Mouse (Mus musculus): Measurements from ENCODE around the gene Bmi1.

Bmi1 gene

DNA sequence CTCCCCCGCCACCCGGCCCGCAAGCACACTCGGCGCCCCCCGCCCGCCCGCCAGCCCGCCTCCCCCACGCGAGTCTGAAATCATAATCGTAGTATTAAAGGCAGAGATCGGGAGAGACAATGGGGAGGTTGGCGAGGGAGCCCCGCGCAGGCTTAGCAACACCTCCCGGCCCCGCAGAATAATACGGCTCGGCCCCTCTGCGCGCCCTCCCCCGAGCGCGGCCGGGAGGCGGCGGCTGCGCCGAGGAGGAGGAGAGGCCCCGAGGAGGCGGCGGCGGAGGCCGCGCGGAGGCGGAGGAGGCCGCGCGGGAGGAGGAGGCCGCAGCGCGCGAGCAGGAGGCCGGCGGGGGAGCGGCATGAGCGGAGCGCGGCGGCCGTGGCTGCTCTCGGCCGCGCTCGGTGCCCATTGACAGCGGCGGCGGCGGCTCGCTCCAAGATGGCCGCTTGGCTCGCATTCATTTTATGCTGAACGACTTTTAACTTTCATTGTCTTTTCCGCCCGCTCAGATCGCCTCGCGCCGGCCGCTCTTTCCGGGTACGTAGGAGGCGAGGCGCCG, at the start of gene Bmi1:
Gene Bmi1, plus strand, starts transcription at position 83 of the 556 bp plus-strand sequence.
- DNase-seq (ENCODE audit: low read depth, low spot score), result no peak

DNA sequence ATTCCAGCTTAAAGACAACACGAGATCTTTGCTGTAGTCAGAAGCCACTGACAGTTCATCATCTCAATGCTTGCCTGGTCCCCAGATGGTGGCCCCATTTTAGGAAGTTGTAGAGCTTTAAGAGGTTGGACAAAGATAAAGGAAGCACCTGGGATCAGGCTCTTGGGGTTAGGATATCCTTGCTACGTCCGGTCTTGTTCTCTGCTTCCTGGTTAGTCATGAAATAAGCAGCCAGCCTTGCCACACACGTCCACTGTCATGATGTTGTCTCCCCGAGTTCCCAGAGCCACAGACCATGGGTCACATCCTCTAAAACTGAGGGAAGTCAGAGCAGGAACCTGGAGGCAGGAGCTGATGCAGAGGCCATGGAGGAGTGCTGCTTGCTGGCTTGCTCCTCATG, 46.3 kb upstream of the Bmi1 start:
- DNase-seq (ENCODE audit: low read depth, low spot score), result no peak

DNA sequence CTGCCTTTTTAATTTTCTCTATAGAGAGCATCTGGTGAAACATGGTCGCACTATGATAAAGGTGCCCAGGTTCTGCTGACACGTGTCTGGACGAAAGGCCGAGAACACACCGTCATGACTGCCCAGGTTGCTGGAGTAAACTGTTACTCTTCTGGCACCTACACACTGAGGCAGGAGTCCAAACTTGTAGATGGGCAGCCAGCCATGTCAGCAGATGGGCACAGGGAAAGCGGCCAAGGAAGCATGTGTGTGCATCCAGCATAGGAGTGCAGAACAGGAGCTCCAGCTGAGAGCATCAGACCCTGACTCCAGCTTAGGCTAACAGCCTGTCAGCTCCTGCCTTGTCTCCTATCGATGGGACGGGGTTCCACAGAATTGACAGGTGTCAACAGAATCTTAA, 41.8 kb upstream of the Bmi1 start:
- no peak for DNase-seq (ENCODE audit: low read depth, low spot score)

DNA sequence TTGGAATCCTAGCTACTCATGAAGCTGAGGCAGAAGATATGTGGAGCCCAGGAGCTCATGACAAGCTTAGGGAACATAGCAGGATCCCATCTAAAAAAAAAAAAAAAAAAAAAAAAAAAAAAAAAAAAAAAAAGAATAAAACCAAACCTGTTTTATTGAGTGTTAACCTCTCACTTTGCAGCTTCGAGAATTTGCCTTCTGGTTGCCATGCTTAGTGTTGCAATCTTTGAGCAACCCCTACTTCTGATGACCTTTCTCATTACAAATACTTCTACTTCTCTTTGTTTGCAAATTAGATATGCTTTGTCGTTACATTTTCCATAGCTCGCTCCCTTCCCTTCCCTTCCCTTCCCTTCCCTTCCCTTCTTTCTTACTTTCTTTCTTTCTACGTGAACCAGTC, 28.3 kb upstream of the Bmi1 start:
- no peak for DNase-seq (ENCODE audit: low read depth, low spot score)

DNA sequence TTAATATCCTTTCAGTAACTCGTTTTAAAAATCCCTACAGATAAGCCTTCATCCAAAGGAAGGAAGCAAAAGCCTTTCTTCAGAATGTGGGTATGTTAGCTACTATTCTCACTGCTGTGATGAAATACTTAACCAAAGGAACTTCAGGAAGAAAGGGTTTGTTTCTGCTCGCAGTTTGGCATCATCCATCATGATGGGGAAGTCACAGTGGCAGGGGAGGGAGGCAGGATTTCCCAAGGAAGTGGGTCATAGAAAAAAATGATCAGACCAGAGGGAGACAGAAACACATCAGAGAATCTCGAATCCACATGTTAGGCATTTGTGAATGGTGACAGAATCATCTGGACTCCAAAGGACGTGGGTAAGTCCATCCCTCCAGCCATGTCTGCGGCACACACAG, 22.0 kb upstream of the Bmi1 start:
- no peak for DNase-seq (ENCODE audit: low read depth, low spot score)

DNA sequence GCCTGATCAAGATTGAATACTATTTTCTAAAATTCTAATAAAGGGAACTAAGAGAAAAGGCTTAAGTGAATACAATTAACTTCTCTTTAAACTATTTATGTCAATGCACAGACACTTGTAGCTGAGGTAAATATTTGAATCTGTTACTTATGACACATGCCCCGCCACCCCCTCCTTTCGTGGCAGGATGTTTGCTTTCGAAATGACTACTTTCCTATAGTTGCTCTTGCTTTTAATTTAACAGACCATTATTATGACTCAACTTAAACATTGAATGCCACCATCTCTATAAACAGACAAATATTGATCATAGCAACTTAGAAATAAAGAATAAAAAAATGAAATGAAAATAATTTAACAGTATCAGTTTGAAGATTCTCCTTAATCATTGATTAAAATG, 12.8 kb upstream of the Bmi1 start:
- no peak for DNase-seq (ENCODE audit: low read depth, low spot score)

DNA sequence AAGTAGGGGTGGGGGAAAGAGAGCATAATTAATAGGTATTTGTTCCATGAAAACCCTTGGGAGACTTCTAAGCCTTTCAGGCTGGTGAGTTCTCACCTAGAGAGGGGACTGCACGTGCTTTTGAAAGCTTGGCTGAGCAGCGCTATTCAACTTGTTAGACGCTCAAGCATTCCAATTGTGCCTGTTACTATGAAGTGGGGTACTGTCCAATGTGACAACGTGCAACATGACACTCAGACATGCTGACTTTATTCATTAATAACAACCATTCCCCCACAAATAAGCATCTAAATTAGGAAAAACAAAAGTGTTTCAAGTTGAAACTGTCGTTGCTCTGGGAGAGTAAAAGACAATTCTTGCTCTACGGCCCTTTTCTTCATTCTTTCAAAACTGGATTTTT, 5.8 kb upstream of the Bmi1 start:
- no peak for DNase-seq (ENCODE audit: low read depth, low spot score)

DNA sequence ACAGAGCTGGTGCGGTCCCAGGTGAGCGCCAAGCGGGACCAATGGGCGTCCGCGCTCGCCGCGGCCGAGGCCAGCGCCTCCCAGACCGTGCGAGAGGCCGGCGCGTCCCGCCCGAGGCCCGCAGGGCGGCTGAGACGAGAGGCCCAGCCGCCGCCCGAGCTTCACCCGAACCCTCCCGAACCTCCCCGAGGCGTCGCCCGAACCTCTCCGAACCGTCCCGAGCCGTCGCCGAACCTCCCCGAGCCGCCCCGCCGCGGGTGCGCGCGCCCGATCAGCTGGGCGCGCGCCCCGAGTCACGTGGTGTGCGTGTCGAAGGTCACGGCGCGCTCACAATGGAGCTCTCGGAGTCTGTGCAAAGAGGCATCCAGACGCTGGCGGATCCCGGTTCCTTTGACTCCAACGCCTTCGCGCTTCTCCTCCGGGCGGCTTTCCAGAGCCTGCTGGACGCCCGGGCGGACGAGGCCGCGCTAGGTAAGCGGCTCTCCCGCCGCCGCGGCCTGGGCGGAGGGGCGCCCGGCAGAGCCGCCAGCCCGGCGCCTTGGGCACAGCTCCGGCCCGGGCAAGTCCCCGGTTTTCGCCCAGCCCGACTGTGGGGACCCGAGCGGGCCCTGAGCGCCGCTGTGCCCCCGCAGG, 4.6 kb upstream of the Bmi1 start, which contains the start of gene Commd3:
Gene Commd3, plus strand, starts transcription at position 252 of the 633 bp plus-strand sequence.
- DNase-seq (ENCODE audit: low read depth, low spot score), result peak; percentile 89

DNA sequence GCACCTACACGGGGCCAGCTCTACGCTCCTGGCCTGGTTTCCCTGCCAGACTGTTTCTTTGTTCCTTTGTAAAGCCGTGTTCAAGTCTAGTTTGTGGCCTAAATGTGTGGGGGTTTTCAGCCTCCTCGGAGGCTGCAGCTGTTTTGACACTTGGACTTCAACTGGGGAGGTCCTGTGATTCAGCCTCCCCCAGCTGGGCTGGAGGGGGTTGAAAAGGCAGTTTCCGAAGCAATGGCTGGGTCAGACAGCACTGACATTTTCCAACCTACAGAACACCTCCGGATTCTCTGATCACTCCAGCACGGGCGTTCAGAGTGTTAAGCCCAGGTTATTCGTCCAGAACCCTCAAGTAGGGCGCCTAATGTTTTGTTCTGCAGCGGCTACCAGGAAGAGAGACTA, 4.1 kb upstream of the Bmi1 start:
- DNase-seq (ENCODE audit: low read depth, low spot score), result peak; percentile 62

DNA sequence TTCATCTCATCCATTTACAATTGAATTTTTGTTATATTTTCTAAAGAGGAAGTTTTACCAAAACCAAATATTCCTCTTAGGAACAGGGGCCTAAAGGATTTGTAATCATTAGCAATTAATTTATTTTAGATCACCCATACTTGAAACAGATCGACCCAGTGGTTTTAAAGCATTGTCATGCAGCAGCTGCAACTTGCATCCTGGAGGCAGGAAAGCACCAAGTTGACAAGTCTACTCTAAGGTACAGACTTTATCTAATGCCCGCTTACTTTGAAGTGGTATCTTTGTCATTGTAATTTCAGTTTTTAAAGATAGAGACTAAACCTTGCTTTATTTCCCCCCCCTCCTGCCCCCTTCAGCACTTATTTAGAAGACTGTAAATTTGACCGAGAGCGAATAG, 3.1 kb upstream of the Bmi1 start:
- DNase-seq (ENCODE audit: low read depth, low spot score), result no peak

DNA sequence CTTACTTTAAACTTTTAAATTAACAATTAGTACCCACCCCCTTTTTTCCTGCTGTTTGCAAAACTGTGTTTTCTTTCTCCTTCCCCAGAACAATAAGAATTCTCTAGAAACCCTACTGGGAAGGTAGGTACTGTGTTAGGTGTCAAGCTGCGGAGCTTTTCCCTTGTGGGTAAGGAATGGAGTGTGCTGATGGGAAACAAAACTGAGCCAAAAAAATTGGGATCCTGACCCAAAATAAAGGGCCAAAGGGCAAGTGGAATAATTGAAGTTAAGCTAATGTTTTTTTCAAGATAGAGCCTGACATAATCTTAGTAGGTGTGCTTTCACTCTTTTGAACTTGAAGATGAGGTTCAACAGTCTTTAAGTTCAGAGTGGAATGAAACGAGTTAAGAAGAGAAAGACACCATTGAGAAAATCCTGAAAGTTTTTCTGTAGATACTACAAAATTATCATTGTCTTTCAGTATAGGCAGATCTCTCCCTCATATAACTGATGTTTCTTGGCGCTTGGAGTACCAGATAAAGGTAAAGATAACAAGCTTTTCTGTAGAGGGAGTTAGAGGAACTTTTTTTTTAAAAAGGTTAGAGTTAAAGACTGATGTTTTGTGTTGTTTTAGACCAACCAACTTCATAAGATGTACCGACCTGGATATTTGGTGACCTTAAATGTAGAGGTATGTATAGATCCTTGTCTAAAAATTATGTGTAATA, 2.5 kb upstream of the Bmi1 start:
- no peak for DNase-seq (ENCODE audit: low read depth, low spot score)

DNA sequence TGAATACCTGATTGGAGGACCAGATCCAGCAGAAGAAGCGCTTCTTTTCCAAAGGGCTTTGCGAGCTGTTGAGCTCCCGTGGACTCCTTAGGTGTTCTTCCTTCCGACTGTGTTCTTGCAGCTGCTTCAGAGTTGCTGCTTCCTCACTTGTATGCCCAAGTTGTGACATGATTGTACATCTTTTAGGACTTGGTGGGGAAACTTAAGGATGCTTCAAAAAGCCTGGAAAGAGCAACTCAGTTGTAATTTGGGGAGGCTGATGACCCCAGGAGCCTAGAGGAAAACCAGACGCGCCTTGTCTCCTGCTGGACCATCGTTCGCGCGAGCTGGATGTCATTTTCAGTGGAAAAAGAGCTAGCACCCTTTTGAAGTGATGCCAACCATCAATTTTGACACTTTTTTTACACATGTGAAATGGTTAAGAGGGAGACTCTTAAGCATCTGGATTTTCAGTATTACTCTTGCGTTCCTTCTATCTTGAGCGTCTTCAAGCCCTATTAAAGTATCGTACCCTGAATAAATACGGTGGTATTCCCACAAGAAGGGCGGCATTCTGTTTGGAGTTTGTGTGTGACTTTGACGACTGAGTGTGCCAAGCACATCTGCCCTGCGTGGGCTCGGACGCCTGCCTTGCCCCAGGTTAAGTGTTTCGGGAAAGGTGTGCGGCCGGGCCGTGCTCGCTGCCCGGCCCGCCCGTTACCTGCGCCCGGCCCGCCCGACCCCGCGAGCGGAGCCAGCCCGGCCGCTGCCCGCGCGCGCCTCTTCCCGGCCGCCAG, 949 bp upstream of the Bmi1 start:
- DNase-seq (ENCODE audit: low read depth, low spot score), result no peak

DNA sequence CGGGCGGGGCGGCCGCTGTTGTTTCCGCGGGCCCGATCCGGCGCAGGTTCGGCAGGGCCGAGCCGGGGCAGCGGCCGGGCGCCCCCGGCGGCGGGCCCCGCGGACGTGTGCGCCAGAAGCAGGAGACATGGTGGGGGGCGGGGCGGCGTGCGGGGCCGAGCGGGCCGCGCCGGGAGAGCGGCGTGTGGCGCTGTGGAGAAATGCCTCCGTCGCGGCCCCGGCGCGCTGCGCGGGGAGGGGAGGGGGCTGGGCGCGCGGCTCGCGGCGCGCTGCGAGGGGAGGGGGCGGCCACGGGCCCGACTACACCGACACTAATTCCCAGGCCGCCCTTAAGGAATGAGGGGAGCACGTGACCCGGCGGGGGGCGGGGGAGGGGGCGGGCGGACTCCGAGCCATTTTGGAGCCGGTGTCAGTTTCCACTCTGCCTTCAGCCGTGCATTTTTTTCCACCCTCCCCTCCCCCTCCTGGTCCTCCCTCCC, 322 bp upstream of the Bmi1 start:
- peak; percentile 87 for DNase-seq (ENCODE audit: low read depth, low spot score)

DNA sequence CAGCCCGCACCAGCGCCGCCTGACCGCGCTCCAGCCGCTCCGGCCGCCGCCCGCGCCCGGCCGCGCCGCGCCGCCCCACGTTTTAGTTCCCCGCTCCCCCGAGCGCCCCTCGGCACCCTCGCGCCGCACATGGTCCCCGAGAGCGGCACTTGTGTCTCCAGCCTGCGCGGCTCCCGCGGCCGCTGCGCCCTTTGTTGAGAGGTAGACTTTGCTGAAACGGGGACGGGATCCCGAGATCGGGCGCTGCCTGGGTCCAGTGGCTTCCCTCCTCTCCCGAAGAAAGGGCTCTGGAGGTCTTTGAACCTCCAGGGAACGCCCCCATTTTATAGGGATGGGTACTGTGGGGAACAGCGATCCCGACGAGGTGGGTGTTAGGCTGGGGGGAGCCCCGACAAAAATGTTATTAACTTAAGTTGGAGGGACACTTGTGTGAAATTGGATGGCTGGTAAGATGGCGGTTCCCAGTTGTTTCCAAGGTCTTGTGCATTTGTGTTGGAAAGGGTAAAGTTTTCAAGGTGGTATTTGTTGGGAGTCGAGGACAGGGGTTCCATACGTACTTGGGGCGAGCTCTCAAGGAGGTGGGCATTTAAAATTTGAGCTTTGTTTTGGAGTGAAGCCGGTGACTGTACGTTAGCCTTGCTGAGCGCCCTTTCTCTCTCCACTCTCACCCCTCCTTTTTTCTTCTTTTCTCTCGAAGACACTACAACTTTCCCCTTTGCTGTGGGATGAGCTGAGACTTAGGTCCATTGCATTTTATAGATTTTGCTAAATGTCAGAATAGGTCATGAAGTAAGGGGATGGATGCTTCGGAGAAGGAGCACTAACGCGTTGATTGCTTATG, 1.0 kb downstream of the Bmi1 start:
- no peak for DNase-seq (ENCODE audit: low read depth, low spot score)

DNA sequence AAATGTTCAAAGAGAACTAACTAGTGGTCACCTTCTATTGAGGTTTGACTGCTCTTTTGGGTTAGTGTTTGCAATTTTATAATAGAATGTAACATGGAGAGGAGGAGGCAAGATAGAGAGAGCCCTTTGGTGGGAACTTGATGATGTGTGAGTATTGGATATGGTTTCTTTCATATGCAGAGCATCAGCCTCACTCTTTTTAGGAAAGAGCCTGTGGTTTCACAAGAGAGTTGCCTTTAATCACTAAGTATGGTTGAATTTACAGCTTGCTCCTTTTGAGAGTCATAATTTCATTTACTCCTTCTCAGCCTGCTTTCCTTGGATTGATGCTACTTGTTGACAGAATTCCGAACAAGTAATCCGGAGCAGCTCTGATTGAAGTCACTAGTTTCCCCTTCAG, 2.9 kb downstream of the Bmi1 start:
- no peak for DNase-seq (ENCODE audit: low read depth, low spot score)

DNA sequence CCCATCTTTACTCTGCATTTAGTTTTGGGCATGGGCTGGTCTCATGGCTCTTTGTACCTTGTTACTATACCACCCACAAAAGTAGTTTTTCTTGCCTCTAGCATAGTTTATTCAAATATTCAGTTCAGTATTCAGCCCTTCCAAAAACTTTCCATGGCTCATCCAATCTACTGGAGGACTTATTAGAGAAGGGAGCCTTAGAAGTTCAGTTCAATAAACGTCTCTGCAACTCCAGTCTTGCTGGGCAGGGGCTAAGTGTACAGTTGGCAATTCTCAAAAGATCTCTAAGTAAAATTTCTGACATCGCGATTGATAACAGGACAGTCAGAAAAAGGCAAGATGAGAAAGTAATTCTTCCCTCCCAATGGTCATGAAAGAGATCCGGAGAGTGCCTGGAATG, 3.7 kb downstream of the Bmi1 start:
- DNase-seq (ENCODE audit: low read depth, low spot score), result no peak

DNA sequence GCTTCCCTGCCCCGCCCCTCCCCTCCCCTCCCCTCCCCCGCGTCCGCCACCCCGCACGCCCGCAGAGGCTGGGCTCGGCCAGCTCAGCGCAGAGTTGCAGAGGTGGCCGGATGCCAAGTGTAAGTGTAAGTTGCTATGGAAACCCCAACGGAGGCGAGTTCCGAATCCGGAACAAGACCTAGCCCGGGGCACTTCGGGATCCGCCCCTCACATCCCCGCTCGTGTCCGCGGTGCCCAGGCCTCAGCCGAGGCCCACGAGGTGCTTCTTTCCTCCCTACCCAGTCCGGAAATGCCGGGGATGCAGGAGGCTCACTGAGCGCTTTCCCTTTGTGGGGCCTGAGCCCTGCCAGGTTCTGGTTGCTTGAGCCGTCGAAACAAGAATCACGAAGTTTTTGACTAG, 4.1 kb downstream of the Bmi1 start:
- no peak for DNase-seq (ENCODE audit: low read depth, low spot score)

DNA sequence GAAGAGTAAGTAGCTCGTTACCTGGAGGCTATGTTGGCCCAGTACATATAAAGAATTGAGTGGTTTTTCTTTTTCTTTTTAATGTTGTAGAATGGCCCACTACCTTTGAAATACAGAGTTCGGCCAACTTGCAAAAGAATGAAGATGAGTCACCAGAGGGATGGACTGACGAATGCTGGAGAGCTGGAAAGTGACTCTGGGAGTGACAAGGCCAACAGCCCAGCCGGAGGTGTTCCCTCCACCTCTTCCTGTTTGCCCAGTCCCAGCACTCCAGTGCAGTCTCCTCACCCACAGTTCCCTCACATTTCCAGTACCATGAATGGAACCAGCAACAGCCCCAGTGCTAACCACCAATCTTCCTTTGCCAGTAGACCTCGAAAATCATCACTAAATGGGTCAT, 7.2 kb downstream of the Bmi1 start:
- no peak for DNase-seq (ENCODE audit: low read depth, low spot score)

DNA sequence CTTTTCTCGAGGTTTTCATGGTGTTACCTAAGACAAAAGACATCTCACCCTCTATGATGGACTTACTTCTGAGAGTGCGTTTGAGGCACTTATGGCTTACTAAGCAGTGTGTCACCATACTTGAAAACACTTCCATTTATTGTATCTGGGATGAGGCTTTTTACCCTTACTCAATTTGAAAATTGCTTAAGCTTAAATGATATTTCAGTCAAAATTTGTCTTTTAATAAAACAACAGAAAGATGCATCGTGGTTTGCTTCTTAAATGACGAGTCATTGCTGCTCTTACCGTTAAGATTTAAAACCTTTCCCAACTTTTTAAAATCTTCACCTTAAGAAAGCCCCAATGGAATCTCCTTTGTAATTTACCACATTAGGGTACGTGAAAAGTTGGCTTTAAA, 9.6 kb downstream of the Bmi1 start:
- DNase-seq (ENCODE audit: low read depth, low spot score), result no peak

DNA sequence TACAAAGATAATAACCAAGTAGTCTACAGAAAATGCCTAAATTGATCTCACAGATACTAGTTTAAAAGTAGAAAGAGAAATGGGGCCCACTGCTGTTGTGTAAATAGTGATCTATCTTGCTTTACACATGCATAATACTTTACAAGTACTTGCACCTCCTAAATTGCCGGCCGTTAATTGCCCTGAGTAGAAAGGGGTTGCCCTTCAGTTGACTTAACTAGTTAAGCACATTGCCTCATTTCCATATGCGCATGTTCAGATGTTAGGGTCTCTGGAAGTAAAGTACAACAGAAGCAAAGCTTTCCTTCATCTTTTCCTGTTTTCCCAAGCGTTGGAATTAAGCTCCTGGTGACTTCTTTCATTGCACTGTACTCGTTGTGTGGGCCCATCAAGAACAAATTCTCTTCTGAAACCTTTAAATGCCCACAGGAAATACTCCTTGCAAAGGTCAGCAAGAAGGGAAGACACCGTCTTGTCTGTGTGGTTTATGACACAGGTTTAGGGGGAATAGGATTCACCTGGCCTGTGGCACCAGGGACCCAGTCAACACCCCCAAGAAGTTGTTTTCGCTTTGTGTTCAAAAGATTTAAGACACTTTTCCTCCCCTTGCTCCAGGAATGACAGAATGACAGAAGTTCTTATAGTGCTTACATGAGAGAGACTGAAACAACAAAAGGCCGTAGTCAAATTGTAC, 10.2 kb downstream of the Bmi1 start:
- no peak for DNase-seq (ENCODE audit: low read depth, low spot score)

DNA sequence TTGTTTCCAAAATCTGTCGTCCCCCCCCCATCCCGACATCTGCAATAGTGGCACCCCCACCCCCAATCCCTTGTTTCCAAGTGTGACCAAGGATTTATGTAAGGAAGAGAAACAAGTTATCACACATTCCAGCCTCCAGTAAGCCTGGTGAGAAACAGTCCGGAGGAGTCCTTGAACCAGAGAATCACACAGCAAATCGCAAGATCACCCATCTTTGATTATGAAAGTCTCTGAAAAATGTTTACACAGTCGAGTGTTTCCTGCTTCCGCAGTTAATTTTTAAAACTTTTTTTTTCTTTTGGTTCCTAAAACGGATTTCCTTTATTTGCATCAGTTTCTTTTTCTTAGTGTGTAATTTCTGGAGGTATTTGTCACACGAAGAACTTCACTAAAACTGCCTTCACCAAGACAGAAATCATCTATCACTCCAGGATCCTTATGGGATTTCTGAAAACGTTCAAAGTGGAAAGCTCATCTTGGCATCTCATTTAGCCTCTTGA, 10.9 kb downstream of the Bmi1 start:
- DNase-seq (ENCODE audit: low read depth, low spot score), result no peak

Measured in forelimb bud, embryonic 11.5 days (tissue).